Mouse (Mus musculus) activated CD4-positive, CD25-positive, alpha-beta regulatory T cell, adult 9 weeks (primary cell): ENCODE measurements around the gene Nckap5. TPM values are rescaled to one million over a fixed set of nuclear protein-coding genes. Genes with fewer than 3 reads are reported as not detected.

Experiments used
- polyA plus RNA-seq: library from polyadenylated mRNA; unstranded; fragments of 100-300 nt; shearing (Covaris generic); gene quantifications from one replicate; pipeline ENCODE4 v1.2.1, GENCODE M21; 2017

The Nckap5 gene
- 1.7 TPM for polyA plus RNA-seq

DNA sequence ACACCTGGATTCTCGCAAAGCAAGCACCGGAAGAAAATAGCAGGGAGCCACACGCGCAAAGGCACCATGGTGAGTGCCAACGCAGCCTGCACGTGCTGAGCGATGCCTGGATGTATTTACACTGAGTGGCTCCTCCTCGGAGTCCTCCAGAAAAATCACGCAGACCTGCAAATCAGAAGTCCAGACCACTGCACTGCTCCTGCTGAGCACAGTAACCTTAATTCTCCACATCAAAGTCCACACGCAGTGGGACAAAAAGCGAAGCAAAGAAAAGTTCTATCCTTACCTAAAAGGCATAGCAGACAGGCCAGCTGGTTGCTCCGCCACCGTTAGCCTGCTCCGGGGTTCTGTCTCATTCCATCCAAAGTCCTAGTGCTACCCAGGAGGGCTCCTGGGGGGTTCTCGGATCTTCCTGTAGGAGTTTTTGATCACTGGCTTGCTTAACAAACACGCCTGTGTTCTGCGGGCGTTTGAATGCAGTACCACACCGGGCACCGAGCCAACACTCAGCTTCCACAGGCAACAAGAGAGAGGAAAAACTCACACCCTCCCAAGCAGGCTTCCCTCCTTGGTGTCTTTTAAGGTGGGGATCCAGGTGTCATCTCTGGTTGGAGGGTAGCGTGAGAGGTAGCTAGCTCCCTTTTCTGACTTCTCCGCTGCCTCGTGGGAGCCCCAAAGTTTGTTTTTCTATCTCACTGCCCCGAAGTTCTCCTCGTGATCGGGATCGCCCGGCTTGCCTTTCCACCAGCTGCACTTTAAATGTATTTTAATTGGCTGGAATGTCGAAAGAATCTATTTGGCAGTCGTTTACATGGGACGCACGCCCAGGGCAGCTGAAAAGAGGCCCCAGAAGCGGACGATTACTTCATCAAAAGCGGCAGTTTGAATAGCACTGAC lies at the start of gene Nckap5:
Nckap5 (minus strand) TSS at position 769 of the 897 bp plus-strand sequence.

DNA sequence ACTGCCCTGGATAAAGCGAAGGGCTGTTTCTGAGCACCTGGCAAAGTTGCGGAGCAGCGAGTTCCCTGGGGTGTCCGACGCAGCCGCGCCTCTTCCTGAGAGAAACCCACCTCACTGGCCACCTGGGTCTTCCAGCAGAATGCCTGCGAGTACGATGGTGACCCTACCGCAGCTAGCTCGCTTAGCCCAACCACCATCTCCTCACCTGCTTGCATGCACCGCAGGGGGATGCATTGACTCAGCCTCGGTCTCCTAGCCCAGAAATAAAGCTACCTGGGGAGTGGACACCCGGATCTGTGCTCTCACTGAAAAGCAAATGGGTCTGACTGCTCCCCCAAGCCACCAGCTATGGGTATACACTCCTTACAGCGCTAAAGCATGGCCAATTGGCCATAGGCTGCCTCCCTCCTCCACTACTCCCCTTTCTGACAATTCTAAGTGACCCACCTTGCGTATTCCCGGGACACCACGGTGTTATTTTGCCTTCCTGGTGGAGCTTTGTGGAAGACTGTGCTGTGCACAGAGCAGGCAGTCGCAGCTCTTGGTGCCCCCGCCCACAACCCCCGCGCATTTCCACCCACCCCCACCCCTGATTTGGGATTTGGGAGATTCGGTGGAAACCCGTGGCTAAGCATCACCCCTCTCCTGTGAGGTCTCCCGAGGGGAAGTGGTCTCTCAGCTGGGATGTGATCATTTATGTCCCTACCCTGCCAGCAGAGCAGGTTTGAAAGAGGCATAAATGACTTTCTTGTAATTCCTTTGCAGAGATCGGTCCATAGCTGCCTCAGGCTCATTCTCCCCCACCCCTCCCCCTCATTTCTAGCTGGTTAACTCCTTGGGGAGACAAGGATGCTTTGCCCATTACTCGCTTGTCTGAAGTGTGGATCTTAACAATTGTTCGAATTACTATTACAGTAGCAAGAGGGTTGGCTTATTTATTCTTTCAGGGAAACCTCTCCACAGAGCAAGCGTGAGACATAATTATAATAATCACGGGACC lies 917.7 kb downstream of the Nckap5 start, which contains the start of gene Lypd1:
Lypd1 (minus strand) TSS at position 501 of the 1,000 bp plus-strand sequence.

